Mouse (Mus musculus): ENCODE data around the gene Arrdc4. TPM values are rescaled to one million over a fixed set of nuclear protein-coding genes. Genes with fewer than 3 reads are reported as not detected.

Gene Arrdc4
- polyA plus RNA-seq, 1 experiment from 2014 or later = 22.6 TPM

GRCm38 (mm10) chr7:68696908-68697307 lies 52.1 kb downstream of the Arrdc4 start:
- Histone ChIP-seq H3K27ac (ENCODE audit: low read length) (no peak overlapping the region), H3K4me3 (ENCODE audit: low read depth, low read length) (no peak overlapping the region), H3K4me2 (ENCODE audit: low read length) (no peak overlapping the region), H3K27me3 (ENCODE audit: control insufficient read depth, insufficient read depth, low read depth, low read length) (no peaks in the 10 kb centered on the region), H3K4me1 (ENCODE audit: control insufficient read depth, insufficient read depth, low read length) (no peaks in the 10 kb centered on the region), H3K9ac (ENCODE audit: low read depth, low read length) (no peak overlapping the region), H3K36me3 (ENCODE audit: control insufficient read depth, insufficient read depth, low read length) (no peaks in the 10 kb centered on the region), H3K9me3 (replicated peaks; ENCODE audit: control insufficient read depth, low read length, poor library complexity, severe bottlenecking) (no peaks in the 10 kb centered on the region)
- no peak for ATAC-seq
- 74% methylated on average over 6 of the region's 6 CpGs for WGBS

DNA sequence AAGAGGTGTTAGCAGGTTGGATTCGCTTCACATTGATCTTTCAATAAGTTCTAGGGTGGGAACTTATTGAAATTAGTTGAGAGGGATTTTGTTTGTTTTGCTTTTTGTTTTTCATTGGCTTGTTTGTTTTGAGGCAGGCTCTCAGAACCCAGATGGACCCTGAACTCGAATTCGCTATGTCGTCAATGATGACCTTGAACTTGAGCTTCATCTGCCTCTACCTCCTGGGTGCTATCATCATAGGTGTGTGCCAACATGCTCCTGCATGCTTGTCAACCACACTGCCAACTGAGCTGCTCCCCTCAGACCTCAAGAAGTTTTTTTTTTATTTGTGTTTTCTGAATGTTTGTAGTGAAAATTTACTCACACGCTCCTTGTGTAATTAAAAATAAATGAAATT lies 52.6 kb downstream of the Arrdc4 start:
- Histone ChIP-seq H3K4me2 (ENCODE audit: low read length) (no peak overlapping the region), H3K27ac (ENCODE audit: low read length) (no peak overlapping the region), H3K4me3 (ENCODE audit: low read depth, low read length) (no peak overlapping the region), H3K36me3 (ENCODE audit: control insufficient read depth, insufficient read depth, low read length) (no peaks in the 10 kb centered on the region), H3K4me1 (ENCODE audit: control insufficient read depth, insufficient read depth, low read length) (no peaks in the 10 kb centered on the region), H3K27me3 (ENCODE audit: control insufficient read depth, insufficient read depth, low read depth, low read length) (no peaks in the 10 kb centered on the region), H3K9me3 (replicated peaks; ENCODE audit: control insufficient read depth, low read length, poor library complexity, severe bottlenecking) (no peaks in the 10 kb centered on the region), H3K9ac (ENCODE audit: low read depth, low read length) (no peak overlapping the region)
- no peak for ATAC-seq
- 92% methylated on average over 5 of the region's 5 CpGs for WGBS

DNA sequence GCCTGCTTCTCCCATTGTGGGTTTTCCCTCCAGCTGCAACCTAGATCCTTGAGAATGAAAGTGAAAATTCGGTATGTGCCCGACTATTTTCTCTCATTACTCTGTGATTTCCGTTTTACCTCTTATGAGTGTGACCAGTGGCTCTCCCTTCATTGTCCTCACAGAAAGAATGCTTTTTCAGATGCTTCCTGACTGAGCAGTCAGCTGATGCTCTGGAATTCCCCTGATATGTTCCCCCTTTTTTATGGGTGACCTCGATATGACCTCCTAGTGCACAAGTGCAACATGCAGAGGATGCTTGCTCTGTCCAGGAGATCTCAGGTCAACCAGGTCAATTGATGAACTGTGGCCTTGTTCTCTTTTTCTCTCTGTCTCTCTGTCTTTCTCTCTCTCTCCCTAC lies 56.3 kb downstream of the Arrdc4 start:
- H3K9me3 ChIP-seq (replicated peaks; ENCODE audit: control insufficient read depth, low read length, poor library complexity, severe bottlenecking) = no peaks in the 10 kb centered on the region
- ATAC-seq = no peak
- H3K4me1 ChIP-seq (ENCODE audit: control insufficient read depth, insufficient read depth, low read length) = no peaks in the 10 kb centered on the region
- 73% methylated on average over 4 of the region's 4 CpGs for WGBS
- H3K9ac ChIP-seq (ENCODE audit: low read depth, low read length) = no peak overlapping the region
- H3K4me2 ChIP-seq (ENCODE audit: low read length) = no peak overlapping the region
- H3K36me3 ChIP-seq (ENCODE audit: control insufficient read depth, insufficient read depth, low read length) = no peaks in the 10 kb centered on the region
- no peak overlapping the region for H3K4me3 ChIP-seq (ENCODE audit: low read depth, low read length)
- no peak overlapping the region for H3K27ac ChIP-seq (ENCODE audit: low read length)
- no peaks in the 10 kb centered on the region for H3K27me3 ChIP-seq (ENCODE audit: control insufficient read depth, insufficient read depth, low read depth, low read length)

- H3K36me3 ChIP-seq (ENCODE audit: control insufficient read depth, insufficient read depth, low read length) = no peaks in the 10 kb centered on the region
- H3K27ac ChIP-seq (ENCODE audit: low read length) = no peak overlapping the region
- no peak overlapping the region for H3K4me3 ChIP-seq (ENCODE audit: low read depth, low read length)
- no peaks in the 10 kb centered on the region for H3K27me3 ChIP-seq (ENCODE audit: control insufficient read depth, insufficient read depth, low read depth, low read length)
- H3K4me2 ChIP-seq (ENCODE audit: low read length) = no peak overlapping the region
- WGBS = 88% methylated on average over 1 of the region's 1 CpGs
- H3K4me1 ChIP-seq (ENCODE audit: control insufficient read depth, insufficient read depth, low read length) = peaks cover 5% of the 10 kb centered on the region
- H3K9ac ChIP-seq (ENCODE audit: low read depth, low read length) = no peak overlapping the region
- no peaks in the 10 kb centered on the region for H3K9me3 ChIP-seq (replicated peaks; ENCODE audit: control insufficient read depth, low read length, poor library complexity, severe bottlenecking)
- no peak for ATAC-seq
Observed at GRCm38 (mm10) chr7:68691454-68691853, 57.6 kb downstream of the Arrdc4 start.

GRCm38 (mm10) chr7:68687140-68687611 lies 61.9 kb downstream of the Arrdc4 start:
- Histone ChIP-seq H3K36me3 (ENCODE audit: control insufficient read depth, insufficient read depth, low read length) (no peaks in the 10 kb centered on the region), H3K27ac (ENCODE audit: low read length) (peak overlapping the region; percentile 15; the same call in 1 of the 2 replicates), H3K4me2 (ENCODE audit: low read length) (no peak overlapping the region), H3K4me1 (ENCODE audit: control insufficient read depth, insufficient read depth, low read length) (peaks cover 12% of the 10 kb centered on the region), H3K9ac (ENCODE audit: low read depth, low read length) (no peak overlapping the region), H3K4me3 (ENCODE audit: low read depth, low read length) (no peak overlapping the region), H3K9me3 (replicated peaks; ENCODE audit: control insufficient read depth, low read length, poor library complexity, severe bottlenecking) (no peaks in the 10 kb centered on the region), H3K27me3 (ENCODE audit: control insufficient read depth, insufficient read depth, low read depth, low read length) (no peaks in the 10 kb centered on the region)
- WGBS = 40% methylated on average over 4 of the region's 4 CpGs
- peak; percentile 69 for ATAC-seq

Data from midbrain, embryonic 16.5 days (tissue).